Mouse (Mus musculus) heart, postnatal 0 days (tissue): ENCODE measurements at regions not wholly inside any gene's neighbourhood (a gene's known extent, or its start where the extent isn't known, plus 50 kb on each side); places are given as distances from the start of the nearest gene placed in this dataset.

Experiments
- CTCF ChIP-seq: IDR thresholded peaks from 2 replicates; pipeline ENCODE4 v1.5.1; 2016; ENCODE audit warnings: antibody characterized with exemption, control low read depth, low read depth
- EP300 ChIP-seq: IDR thresholded peaks from 2 replicates; pipeline ENCODE4 v1.6.1; 2016; ENCODE audit warnings: antibody characterized with exemption, low read depth

- TF ChIP-seq EP300, result no peak
- TF ChIP-seq CTCF, result no peak
Observed at GRCm38 (mm10) chr1:158129243-158129770, 226.8 kb downstream of the Brinp2 start.
